Mouse (Mus musculus) G1E (cell line): ENCODE data around the gene Rtbdn. TPM values are rescaled to one million over a fixed set of nuclear protein-coding genes. Genes with fewer than 3 reads are reported as not detected.

Experiments used
- ATAC-seq: 2 replicates; pipeline ENCODE4 v1.8.0; 2016; ENCODE audit warnings: mild to moderate bottlenecking; ENCODE audit not compliant: insufficient number of reproducible peaks, poor library complexity, low FRiP score, severe bottlenecking; ENCODE audit errors: extremely low read depth
- DNase-seq: peaks from one replicate; pipeline ENCODE4 v3.0.0; 2012; ENCODE audit warnings: low spot score
- H3K27me3 ChIP-seq: 2 replicates; pipeline ENCODE4 v1.6.1; 2012; ENCODE audit warnings: mild to moderate bottlenecking, low read length, inconsistent platforms; ENCODE audit not compliant: insufficient read depth
- H3K36me3 ChIP-seq: replicated peaks from 2 replicates; pipeline ENCODE3; 2012; ENCODE audit warnings: mild to moderate bottlenecking, inconsistent platforms
- H3K4me1 ChIP-seq: 2 replicates; pipeline ENCODE4 v1.6.1; 2012; ENCODE audit warnings: low read depth, low read length, inconsistent platforms, mixed read lengths; ENCODE audit not compliant: insufficient read depth
- H3K4me3 ChIP-seq: 2 replicates; pipeline ENCODE4 v1.5.1; 2012; ENCODE audit warnings: low read depth, mild to moderate bottlenecking, inconsistent platforms, low read length, moderate library complexity, mixed read lengths
- H3K9me3 ChIP-seq: replicated peaks from 2 replicates; pipeline ENCODE4 v1.6.1; 2012; ENCODE audit warnings: inconsistent platforms
- CTCF ChIP-seq: IDR thresholded peaks from 2 replicates; pipeline ENCODE4 v1.5.1; 2012; ENCODE audit warnings: low read depth, low read length, inconsistent platforms, mixed read lengths
- GATA1 ChIP-seq: IDR thresholded peaks from 2 replicates; pipeline ENCODE4 v1.6.1; 2012; ENCODE audit warnings: borderline replicate concordance, low read length, inconsistent platforms, mixed read lengths
- GATA2 ChIP-seq: IDR thresholded peaks from 2 replicates; pipeline ENCODE4 v1.6.1; 2012; ENCODE audit warnings: low read depth, low read length, inconsistent platforms, borderline replicate concordance
- POLR2AphosphoS5 ChIP-seq: IDR thresholded peaks from 2 replicates; pipeline ENCODE4 v1.6.1; 2012; ENCODE audit warnings: low read depth, low read length, inconsistent platforms; ENCODE audit not compliant: insufficient replicate concordance
- TAL1 ChIP-seq: conservative IDR thresholded peaks from 2 replicates; pipeline ENCODE4 v1.6.1; 2012; ENCODE audit warnings: low read depth, low read length, inconsistent platforms, mixed read lengths
- polyA plus RNA-seq: library from polyadenylated mRNA; stranded (reverse); fragments of >175 nt; gene quantifications from 2 replicates; pipeline ENCODE4 v1.2.3, GENCODE M21; 2012
- total RNA-seq, 2 experiments: library from RNA; stranded (forward) in 1 of 2; stranded (reverse) in 1 of 2; fragments of 200-1000 nt in 1 of 2; fragments of >200 nt in 1 of 2; fragmentation: Nextera tagmentation in 1 of 2; gene quantifications; 2 replicates each; pipeline ENCODE4 v1.2.3; 2014 to 2017

The Rtbdn gene
- total and polyA plus RNA-seq, 3 experiments, result 0.11 TPM; not detected in 2

DNA sequence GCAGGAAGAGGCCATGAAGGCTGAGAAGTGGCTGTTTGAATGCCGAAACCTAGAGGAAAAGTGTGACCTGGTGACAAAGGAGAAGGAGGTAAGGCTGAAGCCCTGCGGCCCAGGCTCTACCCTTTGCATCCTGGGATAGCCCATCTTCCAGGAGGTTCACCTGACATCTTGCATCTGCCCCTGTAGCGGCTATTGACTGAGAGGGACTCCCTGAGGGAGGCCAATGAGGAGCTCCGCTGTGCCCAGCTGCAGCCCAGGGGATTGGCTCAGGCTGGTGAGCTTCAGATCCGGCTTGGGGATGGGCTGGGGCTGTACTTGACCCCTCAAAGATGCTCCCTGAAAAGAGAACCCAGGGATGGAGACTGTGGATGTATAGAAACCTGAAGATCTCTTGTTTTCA, 50.2 kb downstream of the Rtbdn start:
- no peaks in the 10 kb centered on the region for H3K9me3 ChIP-seq
- TF ChIP-seq CTCF (no peak), TAL1 (no peak), GATA1 (no peak), GATA2 (no peak), POLR2AphosphoS5 (no peak)
- DNase-seq, result no peak
- no peak for ATAC-seq
- peaks cover 17% of the 10 kb centered on the region for H3K4me1 ChIP-seq
- no peak overlapping the region for H3K4me3 ChIP-seq
- peaks cover 59% of the 10 kb centered on the region for H3K36me3 ChIP-seq
- no peaks in the 10 kb centered on the region for H3K27me3 ChIP-seq

DNA sequence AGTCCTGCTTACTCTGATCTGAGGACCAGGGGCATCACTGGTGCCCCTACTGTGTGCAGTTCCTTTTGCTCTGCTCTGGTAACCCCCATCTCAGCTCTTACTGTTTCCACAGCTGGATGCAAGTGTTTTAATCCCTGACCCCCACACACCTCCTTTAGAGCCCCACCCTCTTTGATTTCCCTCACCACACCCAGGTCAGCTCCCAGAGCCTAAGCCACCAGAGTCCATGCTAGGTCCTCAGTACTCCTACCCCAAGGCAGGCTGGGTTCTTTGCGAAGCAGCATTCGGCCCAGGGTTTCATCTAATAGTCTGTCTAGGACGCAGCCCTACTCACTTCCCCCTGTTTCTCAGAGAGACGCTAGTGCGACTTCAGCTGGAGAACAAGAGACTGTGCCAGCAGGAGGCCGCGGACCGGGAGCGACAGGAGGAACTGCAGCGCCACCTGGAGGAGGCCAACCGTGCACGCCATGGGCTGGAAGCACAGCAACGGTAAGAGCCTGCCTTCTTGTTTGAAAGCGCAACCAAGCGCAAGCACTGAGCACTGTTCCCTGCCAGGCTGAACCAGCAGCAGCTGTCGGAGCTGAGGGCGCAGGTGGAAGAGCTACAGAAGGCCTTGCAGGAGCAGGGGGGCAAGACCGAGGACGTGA, 51.0 kb downstream of the Rtbdn start:
- H3K4me3 ChIP-seq, result peak overlapping the region; percentile 36; the same call in 1 of the 2 replicates
- ATAC-seq (peak; percentile 68), DNase-seq (peak; percentile 78)
- no peaks in the 10 kb centered on the region for H3K9me3 ChIP-seq
- no peaks in the 10 kb centered on the region for H3K27me3 ChIP-seq
- H3K4me1 ChIP-seq, result peaks cover 17% of the 10 kb centered on the region
- peaks cover 67% of the 10 kb centered on the region for H3K36me3 ChIP-seq
- no peak for TF ChIP-seq TAL1
- TF ChIP-seq CTCF, result peak; percentile 77
- no peak for TF ChIP-seq POLR2AphosphoS5
- TF ChIP-seq GATA1, result no peak

Other genes starting within 250 kb of the Rtbdn start
Only the 20 nearest of the 30 such genes appear.
- gene Gadd45gip1, start 115.5 kb upstream of the Rtbdn start, total RNA-seq (2014; fragmentation: Nextera tagmentation), result 10.0 and 13.0 TPM in 2 replicates
- 20.4 and 20.9 TPM in 2 replicates for gene Gadd45gip1, start 115.5 kb upstream of the Rtbdn start, total RNA-seq (2017)
- 79.7 and 93.0 TPM in 2 replicates for gene Gadd45gip1, start 115.5 kb upstream of the Rtbdn start, polyA plus RNA-seq
- gene Rad23a, start 106.3 kb upstream of the Rtbdn start, total RNA-seq (2014; fragmentation: Nextera tagmentation), result 116 and 121 TPM in 2 replicates
- 38.7 and 39.2 TPM in 2 replicates for gene Rad23a, start 106.3 kb upstream of the Rtbdn start, total RNA-seq (2017)
- 414 and 672 TPM in 2 replicates for gene Rad23a, start 106.3 kb upstream of the Rtbdn start, polyA plus RNA-seq
- gene Calr, start 100.1 kb upstream of the Rtbdn start, total RNA-seq (2014; fragmentation: Nextera tagmentation), result 406 and 435 TPM in 2 replicates
- gene Calr, start 100.1 kb upstream of the Rtbdn start, total RNA-seq (2017), result 831 and 954 TPM in 2 replicates
- 248 and 253 TPM in 2 replicates for gene Calr, start 100.1 kb upstream of the Rtbdn start, polyA plus RNA-seq
- gene Farsa, start 90.0 kb upstream of the Rtbdn start, total RNA-seq (2014; fragmentation: Nextera tagmentation), result 35.3 and 39.6 TPM in 2 replicates
- 182 and 203 TPM in 2 replicates for gene Farsa, start 90.0 kb upstream of the Rtbdn start, total RNA-seq (2017)
- gene Farsa, start 90.0 kb upstream of the Rtbdn start, polyA plus RNA-seq, result 138 and 152 TPM in 2 replicates
- gene Syce2, start 74.9 kb upstream of the Rtbdn start, total RNA-seq (2014; fragmentation: Nextera tagmentation), result 370 and 371 TPM in 2 replicates
- gene Syce2, start 74.9 kb upstream of the Rtbdn start, total RNA-seq (2017), result 319 and 358 TPM in 2 replicates
- gene Syce2, start 74.9 kb upstream of the Rtbdn start, polyA plus RNA-seq, result 261 and 336 TPM in 2 replicates
- gene Gcdh, start 53.1 kb upstream of the Rtbdn start, total RNA-seq (2014; fragmentation: Nextera tagmentation), result 17.7 and 26.6 TPM in 2 replicates
- 35.2 and 45.8 TPM in 2 replicates for gene Gcdh, start 53.1 kb upstream of the Rtbdn start, total RNA-seq (2017)
- gene Gcdh, start 53.1 kb upstream of the Rtbdn start, polyA plus RNA-seq, result 66.4 and 69.8 TPM in 2 replicates
- 69.9 and 75.0 TPM in 2 replicates for gene Klf1, start 45.1 kb upstream of the Rtbdn start, total RNA-seq (2014; fragmentation: Nextera tagmentation)
- 51.5 and 56.1 TPM in 2 replicates for gene Klf1, start 45.1 kb upstream of the Rtbdn start, total RNA-seq (2017)
- gene Klf1, start 45.1 kb upstream of the Rtbdn start, polyA plus RNA-seq, result 193 and 253 TPM in 2 replicates
- gene Dnase2a, start 38.4 kb upstream of the Rtbdn start, total RNA-seq (2014; fragmentation: Nextera tagmentation), result 116 and 118 TPM in 2 replicates
- gene Dnase2a, start 38.4 kb upstream of the Rtbdn start, total RNA-seq (2017), result 147 and 170 TPM in 2 replicates
- 40.2 and 75.0 TPM in 2 replicates for gene Dnase2a, start 38.4 kb upstream of the Rtbdn start, polyA plus RNA-seq
- gene Mast1, start 9.6 kb upstream of the Rtbdn start, total RNA-seq (2014; fragmentation: Nextera tagmentation), result not detected in 2 replicates
- 0.23 and 0.27 TPM in 2 replicates for gene Mast1, start 9.6 kb upstream of the Rtbdn start, total RNA-seq (2017)
- gene Mast1, start 9.6 kb upstream of the Rtbdn start, polyA plus RNA-seq, result 0.16 and 0.25 TPM in 2 replicates
- not detected in 2 replicates for gene Gm49661, start 22.4 kb downstream of the Rtbdn start, total RNA-seq (2014; fragmentation: Nextera tagmentation)
- gene Gm49661, start 22.4 kb downstream of the Rtbdn start, total RNA-seq (2017), result not detected in 2 replicates
- not detected in 2 replicates for gene Gm49661, start 22.4 kb downstream of the Rtbdn start, polyA plus RNA-seq
- 134 and 185 TPM in 2 replicates for gene Prdx2, start 22.6 kb downstream of the Rtbdn start, total RNA-seq (2014; fragmentation: Nextera tagmentation)
- gene Prdx2, start 22.6 kb downstream of the Rtbdn start, total RNA-seq (2017), result 299 and 388 TPM in 2 replicates
- gene Prdx2, start 22.6 kb downstream of the Rtbdn start, polyA plus RNA-seq, result 19.6 and 86.4 TPM in 2 replicates
- gene Rnaseh2a, start 22.8 kb downstream of the Rtbdn start, total RNA-seq (2014; fragmentation: Nextera tagmentation), result 162 and 174 TPM in 2 replicates
- 94.1 and 132 TPM in 2 replicates for gene Rnaseh2a, start 22.8 kb downstream of the Rtbdn start, total RNA-seq (2017)
- 477 and 636 TPM in 2 replicates for gene Rnaseh2a, start 22.8 kb downstream of the Rtbdn start, polyA plus RNA-seq
- gene Junb, start 31.7 kb downstream of the Rtbdn start, total RNA-seq (2014; fragmentation: Nextera tagmentation), result 25.6 and 38.5 TPM in 2 replicates
- 23.8 and 33.6 TPM in 2 replicates for gene Junb, start 31.7 kb downstream of the Rtbdn start, total RNA-seq (2017)
- gene Junb, start 31.7 kb downstream of the Rtbdn start, polyA plus RNA-seq, result 66.8 and 78.5 TPM in 2 replicates
- gene Hook2, start 43.6 kb downstream of the Rtbdn start, total RNA-seq (2014; fragmentation: Nextera tagmentation), result 2.7 and 3.4 TPM in 2 replicates
- gene Hook2, start 43.6 kb downstream of the Rtbdn start, total RNA-seq (2017), result 7.9 and 8.2 TPM in 2 replicates
- 12.2 and 12.7 TPM in 2 replicates for gene Hook2, start 43.6 kb downstream of the Rtbdn start, polyA plus RNA-seq
- not detected in 2 replicates for gene Best2, start 67.5 kb downstream of the Rtbdn start, total RNA-seq (2014; fragmentation: Nextera tagmentation)
- 0.12 TPM in 1 of 2 replicates, not detected in the other for gene Best2, start 67.5 kb downstream of the Rtbdn start, total RNA-seq (2017)
- not detected in 2 replicates for gene Best2, start 67.5 kb downstream of the Rtbdn start, polyA plus RNA-seq
- gene Asna1, start 78.3 kb downstream of the Rtbdn start, total RNA-seq (2014; fragmentation: Nextera tagmentation), result 83.6 and 104 TPM in 2 replicates
- gene Asna1, start 78.3 kb downstream of the Rtbdn start, total RNA-seq (2017), result 110 and 139 TPM in 2 replicates
- 103 and 136 TPM in 2 replicates for gene Asna1, start 78.3 kb downstream of the Rtbdn start, polyA plus RNA-seq
- 61.3 and 64.2 TPM in 2 replicates for gene Trir, start 79.8 kb downstream of the Rtbdn start, total RNA-seq (2014; fragmentation: Nextera tagmentation)
- gene Trir, start 79.8 kb downstream of the Rtbdn start, total RNA-seq (2017), result 151 and 196 TPM in 2 replicates
- gene Trir, start 79.8 kb downstream of the Rtbdn start, polyA plus RNA-seq, result 263 and 317 TPM in 2 replicates
- 83.8 and 92.5 TPM in 2 replicates for gene Tnpo2, start 89.9 kb downstream of the Rtbdn start, total RNA-seq (2014; fragmentation: Nextera tagmentation)
- 38.9 and 52.8 TPM in 2 replicates for gene Tnpo2, start 89.9 kb downstream of the Rtbdn start, total RNA-seq (2017)
- gene Tnpo2, start 89.9 kb downstream of the Rtbdn start, polyA plus RNA-seq, result 20.0 and 26.5 TPM in 2 replicates
- gene Fbxw9, start 113.1 kb downstream of the Rtbdn start, total RNA-seq (2014; fragmentation: Nextera tagmentation), result 10.4 and 17.0 TPM in 2 replicates
- 15.9 and 16.1 TPM in 2 replicates for gene Fbxw9, start 113.1 kb downstream of the Rtbdn start, total RNA-seq (2017)
- gene Fbxw9, start 113.1 kb downstream of the Rtbdn start, polyA plus RNA-seq, result 33.7 and 34.7 TPM in 2 replicates
- not detected in 2 replicates for gene Gm5741, start 121.0 kb downstream of the Rtbdn start, total RNA-seq (2014; fragmentation: Nextera tagmentation)
- 0.99 and 1.0 TPM in 2 replicates for gene Gm5741, start 121.0 kb downstream of the Rtbdn start, total RNA-seq (2017)
- gene Gm5741, start 121.0 kb downstream of the Rtbdn start, polyA plus RNA-seq, result 0.89 and 1.8 TPM in 2 replicates